Mouse (Mus musculus): ENCODE measurements around the gene Grid2.

Gene Grid2

GRCm38 (mm10) chr6:64729231-64730011 is 1473.7 kb downstream of the Grid2 start:
- DNase-seq (ENCODE audit: low read depth, low spot score) = no peak

GRCm38 (mm10) chr6:64730030-64730429 is 1474.4 kb downstream of the Grid2 start:
- DNase-seq (ENCODE audit: low read depth, low spot score) = no peak

GRCm38 (mm10) chr6:64730506-64731020 is 1474.9 kb downstream of the Grid2 start:
- DNase-seq (ENCODE audit: low read depth, low spot score) = no peak

GRCm38 (mm10) chr6:64731126-64731525 is 1475.5 kb downstream of the Grid2 start:
- no peak for DNase-seq (ENCODE audit: low read depth, low spot score)

- DNase-seq (ENCODE audit: low read depth, low spot score) = no peak
Observed at GRCm38 (mm10) chr6:64731621-64732320, 1476.1 kb downstream of the Grid2 start.

GRCm38 (mm10) chr6:64733311-64733710 is 1477.6 kb downstream of the Grid2 start:
- no peak for DNase-seq (ENCODE audit: low read depth, low spot score)

GRCm38 (mm10) chr6:64734441-64735320 is 1479.0 kb downstream of the Grid2 start:
- no peak for DNase-seq (ENCODE audit: low read depth, low spot score)

- no peak for DNase-seq (ENCODE audit: low read depth, low spot score)
Observed at GRCm38 (mm10) chr6:64736317-64736716, 1480.6 kb downstream of the Grid2 start.

- no peak for DNase-seq (ENCODE audit: low read depth, low spot score)
Observed at GRCm38 (mm10) chr6:64742915-64743489, 1487.3 kb downstream of the Grid2 start.

All from WW6 (cell line).